Mouse (Mus musculus) testis, adult 2 months (tissue): ENCODE measurements around the gene Abca6. TPM values are rescaled to one million over a fixed set of nuclear protein-coding genes. Genes with fewer than 3 reads are reported as not detected.

Experiments used
- H3K27ac ChIP-seq: fragments of 200-500 bp; 2 replicates; pipeline ENCODE4 v1.5.1; 2012; ENCODE audit warnings: low read depth, low read length; ENCODE audit not compliant: control insufficient read depth, insufficient read depth
- H3K27me3 ChIP-seq: fragments of 200-500 bp; 2 replicates; pipeline ENCODE4 v1.6.1; 2012; ENCODE audit warnings: mild to moderate bottlenecking, low read length, moderate library complexity; ENCODE audit not compliant: control insufficient read depth, insufficient read depth
- H3K36me3 ChIP-seq: fragments of 200-500 bp; 2 replicates; pipeline ENCODE4 v1.6.1; 2012; ENCODE audit warnings: mild to moderate bottlenecking, low read length; ENCODE audit not compliant: control insufficient read depth, insufficient read depth
- H3K4me1 ChIP-seq: fragments of 200-500 bp; 2 replicates; pipeline ENCODE4 v1.6.1; 2012; ENCODE audit warnings: low read length; ENCODE audit not compliant: control insufficient read depth, insufficient read depth
- H3K4me3 ChIP-seq: fragments of 200-500 bp; 2 replicates; pipeline ENCODE4 v1.5.1; 2012; ENCODE audit warnings: low read depth, mild to moderate bottlenecking, low read length, moderate library complexity, mixed read lengths; ENCODE audit not compliant: control insufficient read depth
- CTCF ChIP-seq: fragments of 200-500 bp; IDR thresholded peaks from 2 replicates; pipeline ENCODE4 v1.5.1; 2012; ENCODE audit warnings: low read depth, mild to moderate bottlenecking, inconsistent platforms, low read length, moderate library complexity; ENCODE audit not compliant: control insufficient read depth, insufficient read depth, insufficient replicate concordance
- POLR2A ChIP-seq: fragments of 200-500 bp; IDR thresholded peaks from 2 replicates; pipeline ENCODE4 v1.6.1; 2012; ENCODE audit warnings: low read depth, mild to moderate bottlenecking, inconsistent platforms, low read length, moderate library complexity; ENCODE audit not compliant: control insufficient read depth
- polyA plus RNA-seq: library from polyadenylated mRNA; depleted of rRNA; stranded (reverse); fragments of >200 nt; gene quantifications from 2 replicates; pipeline ENCODE4 v1.2.3, GENCODE M21; 2012; rRNA removed

Abca6 gene
- polyA plus RNA-seq, result 0.36 and 0.51 TPM in 2 replicates

DNA sequence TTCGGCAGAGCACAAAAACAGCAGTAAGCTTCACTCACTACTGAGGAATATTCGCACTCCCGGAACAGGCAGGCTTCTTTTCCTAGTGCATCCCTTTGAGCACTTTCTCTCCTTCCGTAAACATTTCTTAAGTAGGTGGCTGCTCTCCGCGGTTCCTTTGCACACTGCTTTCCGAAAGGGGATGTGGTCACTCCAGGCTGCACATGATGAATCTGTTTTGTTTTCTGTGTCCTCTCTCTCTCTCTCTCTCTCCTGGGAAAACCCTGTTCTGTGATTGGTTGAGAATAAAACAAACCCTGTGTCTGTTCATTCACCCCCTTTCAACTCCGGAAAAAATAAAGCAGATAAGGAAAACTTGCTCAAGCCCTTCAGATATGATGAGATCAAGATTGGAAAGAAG, at the start of gene Abca6:
Gene Abca6, minus strand, starts transcription at position 243 of the 400 bp plus-strand sequence.
- Histone ChIP-seq H3K27ac (no peak within 1 kb of the TSS), H3K4me3 (peak within 1 kb of the TSS; percentile 35), H3K4me1 (no peaks in the 10 kb centered on the region), H3K36me3 (no peaks in the 10 kb centered on the region), H3K27me3 (no peaks in the 10 kb centered on the region)
- TF ChIP-seq POLR2A (no peak), CTCF (no peak)

DNA sequence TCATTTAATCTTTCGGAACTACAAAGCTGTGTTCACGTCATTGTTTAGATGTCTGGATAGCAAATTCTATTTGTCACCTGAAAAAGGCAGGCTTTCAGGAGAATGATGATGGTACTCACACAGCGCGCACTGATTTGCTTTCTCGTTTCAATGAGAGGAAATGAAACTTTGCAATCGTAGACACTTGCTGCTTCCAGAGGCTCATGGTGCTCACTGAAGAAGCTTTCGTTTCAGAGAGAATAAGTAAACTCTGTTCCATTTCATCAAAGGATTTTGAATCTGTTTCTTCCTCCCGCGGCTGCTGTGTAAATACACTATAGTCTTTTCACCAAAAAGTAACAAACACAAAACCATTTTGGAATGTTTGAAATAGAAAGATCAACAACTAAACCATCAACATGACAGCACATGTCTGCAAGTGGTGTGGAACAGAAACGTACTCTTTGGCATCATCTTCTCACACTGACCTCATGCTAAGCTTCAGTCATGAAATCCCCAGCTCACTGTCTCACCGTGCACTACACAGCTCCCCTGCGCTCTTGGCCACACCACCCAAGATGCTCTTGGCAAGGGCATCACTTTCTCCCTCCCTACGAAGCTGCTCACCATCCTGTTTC, 46.4 kb upstream of the Abca6 start:
- Histone ChIP-seq H3K27me3 (no peaks in the 10 kb centered on the region), H3K4me3 (no peak overlapping the region), H3K36me3 (no peaks in the 10 kb centered on the region; the same call in 1 of the 2 replicates), H3K4me1 (no peaks in the 10 kb centered on the region), H3K27ac (no peak overlapping the region)
- no peak for TF ChIP-seq POLR2A
- TF ChIP-seq CTCF, result no peak

DNA sequence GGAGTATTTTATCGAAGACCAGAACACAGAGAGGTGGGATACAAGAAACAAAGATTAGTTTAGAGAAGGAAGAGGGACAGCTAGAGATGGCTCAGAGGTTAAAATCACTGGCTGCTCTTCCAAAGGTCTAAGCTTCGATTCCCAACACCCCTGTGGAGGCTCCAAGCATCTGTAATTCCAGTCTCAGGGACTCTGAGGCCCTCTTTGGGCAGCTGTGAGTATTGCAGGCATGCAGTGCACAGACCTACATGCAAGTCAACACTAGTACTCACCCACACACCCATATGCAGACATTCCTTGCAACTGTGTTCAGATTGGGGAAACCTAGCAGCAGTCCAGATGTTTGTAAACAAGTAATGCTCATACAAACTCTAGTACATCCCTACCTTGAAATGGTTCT, 39.0 kb upstream of the Abca6 start:
- no peak overlapping the region for H3K4me3 ChIP-seq
- H3K27ac ChIP-seq, result no peak overlapping the region
- H3K36me3 ChIP-seq, result peaks cover 2% of the 10 kb centered on the region
- H3K4me1 ChIP-seq, result no peaks in the 10 kb centered on the region
- no peaks in the 10 kb centered on the region for H3K27me3 ChIP-seq
- TF ChIP-seq POLR2A (no peak), CTCF (peak; percentile 34; the same call in 1 of the 2 replicates)

DNA sequence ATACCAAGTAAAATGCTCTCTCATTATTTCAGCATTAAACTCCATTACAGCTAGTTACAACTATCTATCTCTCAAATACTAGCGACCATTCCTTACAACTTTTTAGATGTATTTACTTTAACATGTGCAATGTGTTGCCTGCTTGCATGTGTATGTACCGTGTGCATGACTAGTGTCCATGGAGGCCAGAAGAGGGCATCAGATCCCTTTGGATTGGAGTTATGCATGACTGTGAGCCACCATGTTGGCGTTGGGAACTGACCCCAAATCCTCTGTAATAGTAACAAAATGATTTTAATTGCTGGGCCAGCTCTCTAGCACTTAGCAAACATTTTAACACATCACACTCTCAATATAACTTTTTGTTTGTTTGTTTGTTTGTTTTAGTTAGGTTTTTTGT, 36.8 kb upstream of the Abca6 start:
- Histone ChIP-seq H3K36me3 (peaks cover 2% of the 10 kb centered on the region), H3K4me3 (no peak overlapping the region), H3K4me1 (no peaks in the 10 kb centered on the region), H3K27ac (no peak overlapping the region), H3K27me3 (no peaks in the 10 kb centered on the region)
- TF ChIP-seq CTCF (no peak), POLR2A (no peak)

DNA sequence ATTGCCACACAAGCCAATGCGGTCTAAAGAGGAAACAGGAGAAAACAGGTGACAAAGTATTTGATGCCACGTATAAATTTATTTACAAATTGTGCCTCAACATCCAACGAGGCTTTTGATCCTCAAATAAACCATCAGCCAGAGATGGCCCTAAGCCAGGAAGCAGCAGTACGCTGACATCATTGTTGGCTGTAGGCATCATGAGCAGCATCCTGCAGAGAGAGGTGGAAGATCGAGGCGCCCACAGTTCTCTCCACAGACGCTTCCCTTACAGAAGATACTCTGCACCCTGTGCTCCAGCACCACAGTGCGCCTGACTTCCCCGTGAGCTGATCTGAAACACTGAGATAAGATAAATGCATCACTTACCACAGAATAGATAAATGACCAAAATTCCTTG, 36.1 kb upstream of the Abca6 start:
- no peak overlapping the region for H3K4me3 ChIP-seq
- peaks cover 2% of the 10 kb centered on the region for H3K36me3 ChIP-seq
- no peak overlapping the region for H3K27ac ChIP-seq
- TF ChIP-seq POLR2A, result no peak
- no peak for TF ChIP-seq CTCF
- no peaks in the 10 kb centered on the region for H3K27me3 ChIP-seq
- H3K4me1 ChIP-seq, result no peaks in the 10 kb centered on the region

DNA sequence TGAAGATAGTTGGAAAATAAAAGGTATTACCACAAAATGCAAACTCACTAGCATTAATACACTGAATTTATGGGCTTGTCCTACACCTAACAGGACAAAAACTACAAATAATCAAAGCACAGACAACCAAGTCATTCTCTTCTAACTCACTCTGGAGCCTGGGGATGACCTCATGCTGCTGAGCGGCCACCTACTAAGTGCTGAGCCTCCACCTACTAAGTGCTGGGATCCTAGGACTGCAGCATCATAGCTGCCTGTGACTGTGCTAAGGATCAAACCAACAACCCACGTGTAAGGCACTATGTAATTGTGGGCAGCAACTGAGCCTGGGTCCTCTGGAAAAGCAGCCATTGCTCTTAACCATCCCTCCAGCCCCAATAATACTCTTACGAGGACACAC, 34.8 kb upstream of the Abca6 start:
- TF ChIP-seq CTCF (no peak), POLR2A (no peak)
- Histone ChIP-seq H3K27me3 (no peaks in the 10 kb centered on the region), H3K4me3 (no peak overlapping the region), H3K4me1 (no peaks in the 10 kb centered on the region), H3K36me3 (no peaks in the 10 kb centered on the region; the same call in 1 of the 2 replicates), H3K27ac (no peak overlapping the region)

DNA sequence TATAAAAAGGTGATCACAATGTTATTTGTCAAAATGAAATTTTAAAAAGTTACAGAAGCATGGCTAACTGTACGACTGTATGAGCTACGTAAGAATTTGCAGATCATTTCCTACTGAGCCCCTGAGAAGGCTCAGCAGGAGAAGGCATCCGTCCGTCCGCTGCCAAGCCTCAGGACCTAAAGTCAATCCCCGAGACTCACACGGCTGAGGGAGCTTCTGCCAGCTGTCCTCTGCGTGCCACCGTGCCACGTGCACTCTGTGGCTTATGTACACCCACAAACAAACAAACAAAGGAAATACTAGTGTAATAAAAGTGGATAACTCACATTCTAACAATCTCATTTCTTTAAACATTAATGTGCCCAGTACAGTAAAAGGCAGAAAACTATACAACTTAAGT, 33.3 kb upstream of the Abca6 start:
- Histone ChIP-seq H3K4me3 (no peak overlapping the region), H3K27me3 (no peaks in the 10 kb centered on the region), H3K4me1 (no peaks in the 10 kb centered on the region), H3K27ac (no peak overlapping the region), H3K36me3 (no peaks in the 10 kb centered on the region; the same call in 1 of the 2 replicates)
- TF ChIP-seq CTCF (no peak), POLR2A (no peak)

DNA sequence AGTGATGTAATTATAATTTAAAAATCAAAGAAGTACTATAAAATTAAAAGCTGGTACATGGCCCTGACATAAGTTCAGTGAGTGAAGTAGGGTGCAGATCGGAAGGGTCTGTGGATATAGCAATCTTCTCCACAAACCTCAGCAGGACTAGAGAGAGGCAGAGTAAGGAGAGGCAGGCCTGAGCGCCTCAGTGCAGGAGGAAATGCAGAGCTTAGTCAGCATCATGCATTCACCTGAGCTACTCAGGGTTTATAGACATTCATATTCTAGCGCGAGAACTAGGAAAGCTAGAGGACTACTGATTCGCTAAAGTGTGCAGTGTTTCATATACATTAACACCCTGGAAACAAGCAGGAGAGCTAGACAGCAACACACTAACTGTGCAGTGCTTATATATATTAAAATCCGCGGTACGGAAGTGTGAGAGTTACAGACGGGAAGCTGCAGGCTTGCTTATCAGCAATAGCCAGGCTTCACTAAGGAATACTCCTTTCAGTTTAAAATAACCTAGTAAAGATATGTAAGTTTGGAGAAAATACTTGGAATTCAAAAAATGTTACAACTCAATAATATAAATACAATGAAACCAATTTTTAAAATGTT, 32.7 kb upstream of the Abca6 start:
- Histone ChIP-seq H3K36me3 (no peaks in the 10 kb centered on the region; the same call in 1 of the 2 replicates), H3K27me3 (no peaks in the 10 kb centered on the region), H3K4me1 (no peaks in the 10 kb centered on the region), H3K27ac (no peak overlapping the region), H3K4me3 (no peak overlapping the region)
- TF ChIP-seq CTCF, result no peak
- no peak for TF ChIP-seq POLR2A
